Mouse (Mus musculus): ENCODE measurements at regions not wholly inside any gene's neighbourhood (a gene's known extent, or its start where the extent isn't known, plus 50 kb on each side); places are given as distances from the start of the nearest gene placed in this dataset.

DNA sequence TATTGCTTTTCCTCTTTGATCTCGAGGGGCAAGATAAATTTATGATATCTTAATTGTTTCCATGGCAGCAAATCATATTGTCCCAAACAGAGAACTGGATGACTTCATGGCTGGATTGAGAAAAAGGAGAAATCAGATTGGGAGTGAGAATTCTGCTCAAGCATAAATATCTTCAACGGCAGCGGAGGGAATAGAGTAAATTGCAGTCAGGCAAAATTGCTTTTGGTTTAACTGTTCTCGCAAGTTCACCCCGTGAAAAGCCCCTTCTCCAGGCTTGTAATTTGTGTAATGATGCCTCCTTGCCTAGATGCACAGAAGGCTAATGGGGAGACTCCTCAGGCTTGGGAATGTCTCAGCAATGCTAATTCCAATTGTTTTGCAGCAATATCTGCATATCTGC, 64.4 kb upstream of the Ccn6 start:
- TF ChIP-seq CTCF (IDR thresholded peaks at IDR 0.05; ENCODE audit: low read depth) (no peak), EP300 (IDR thresholded peaks at IDR 0.05; ENCODE audit: low read depth) (no peak)
